Mouse (Mus musculus): ENCODE measurements at regions not wholly inside any gene's neighbourhood (a gene's known extent, or its start where the extent isn't known, plus 50 kb on each side); places are given as distances from the start of the nearest gene placed in this dataset.

DNA sequence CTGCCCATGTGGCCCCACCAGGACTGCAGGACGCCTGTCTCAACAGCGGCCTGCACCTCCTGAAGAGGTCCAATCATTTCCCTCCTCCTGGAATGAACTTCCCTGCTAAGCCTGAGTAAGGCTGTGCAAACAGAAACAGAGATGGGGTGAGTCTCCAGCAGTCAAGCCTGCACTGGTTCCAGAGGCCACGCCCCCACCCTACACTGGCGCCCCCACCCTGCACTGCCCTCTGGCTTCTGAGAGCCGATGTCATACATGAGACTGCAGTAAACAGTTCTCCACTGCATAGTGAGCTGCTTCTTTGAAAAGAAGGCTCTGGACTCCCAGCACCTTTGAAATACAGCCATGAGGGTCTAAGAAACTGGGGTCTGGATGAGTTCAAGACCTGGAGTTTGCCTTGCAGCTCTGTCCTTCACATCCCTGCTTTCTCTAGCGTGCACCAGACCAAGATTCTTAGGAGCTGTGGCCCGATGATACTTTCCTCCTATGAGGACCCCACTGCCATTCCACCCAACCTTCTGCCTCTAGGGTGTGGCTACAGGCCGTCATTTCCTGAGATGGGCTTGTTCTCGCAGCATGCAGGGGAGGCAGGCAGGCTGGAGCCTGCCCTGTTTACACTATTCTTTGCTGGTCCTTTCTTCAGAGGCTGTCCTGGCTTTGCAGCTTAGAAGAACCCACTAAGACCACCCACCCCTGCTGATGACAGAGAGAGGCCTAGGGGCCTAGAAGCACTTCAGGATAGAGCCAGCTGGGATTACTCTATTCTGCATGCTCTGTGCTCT lies 144.0 kb upstream of the Camk1g start:
- 44% methylated on average over 9 of the region's 9 CpGs for WGBS
- no peaks in the 10 kb centered on the region for H3K9me3 ChIP-seq (ENCODE audit: control insufficient read depth, low read length)
- ATAC-seq (ENCODE audit: low FRiP score, low TSS enrichment): no peak
- no peaks in the 10 kb centered on the region for H3K4me1 ChIP-seq (ENCODE audit: control insufficient read depth, insufficient read depth, low read length)
- no peaks in the 10 kb centered on the region for H3K27me3 ChIP-seq (ENCODE audit: control insufficient read depth, insufficient read depth, low read length)
- no peak overlapping the region for H3K4me3 ChIP-seq (replicated peaks; ENCODE audit: low read depth, low read length)
- H3K4me2 ChIP-seq (ENCODE audit: low read length): no peak overlapping the region
- no peak overlapping the region for H3K9ac ChIP-seq (replicated peaks; ENCODE audit: low read length)
- no peak for DNase-seq
- H3K27ac ChIP-seq (replicated peaks; ENCODE audit: low read depth, low read length): no peak overlapping the region
- H3K36me3 ChIP-seq (ENCODE audit: control insufficient read depth, insufficient read depth, low read length): no peaks in the 10 kb centered on the region

- no peaks in the 10 kb centered on the region for H3K9me3 ChIP-seq (ENCODE audit: control insufficient read depth, low read length)
- WGBS: 36% methylated on average over 8 of the region's 8 CpGs
- H3K4me2 ChIP-seq (ENCODE audit: low read length): no peak overlapping the region
- no peak overlapping the region for H3K9ac ChIP-seq (replicated peaks; ENCODE audit: low read length)
- no peak overlapping the region for H3K27ac ChIP-seq (replicated peaks; ENCODE audit: low read depth, low read length)
- no peak overlapping the region for H3K4me3 ChIP-seq (replicated peaks; ENCODE audit: low read depth, low read length)
- H3K4me1 ChIP-seq (ENCODE audit: control insufficient read depth, insufficient read depth, low read length): no peaks in the 10 kb centered on the region
- H3K36me3 ChIP-seq (ENCODE audit: control insufficient read depth, insufficient read depth, low read length): no peaks in the 10 kb centered on the region
- no peaks in the 10 kb centered on the region for H3K27me3 ChIP-seq (ENCODE audit: control insufficient read depth, insufficient read depth, low read length)
- ATAC-seq (ENCODE audit: low FRiP score, low TSS enrichment) (no peak; the same call in 1 of the 2 replicates), DNase-seq (no peak)
Measured at GRCm38 (mm10) chr1:193510066-193510793, 140.1 kb upstream of the Camk1g start.

DNA sequence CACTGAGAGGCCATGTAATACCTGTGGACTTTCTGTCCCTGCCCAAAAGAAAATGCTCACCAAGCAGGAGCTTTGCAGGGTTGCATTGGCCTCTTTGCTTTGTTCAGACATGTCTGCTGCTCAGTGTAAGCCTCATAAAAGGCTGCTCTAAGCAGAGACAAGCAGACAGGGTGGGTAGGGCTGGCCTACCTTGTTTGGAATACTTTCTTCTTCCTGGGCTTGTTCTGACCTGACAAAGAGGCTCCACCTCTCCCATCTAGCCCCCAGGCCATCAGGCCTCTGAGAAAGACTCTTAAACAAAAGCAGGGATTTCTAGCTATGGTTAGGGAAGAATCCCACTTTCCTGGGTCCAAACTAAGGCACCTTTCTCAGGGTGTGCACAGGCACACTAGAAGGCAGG lies 138.2 kb upstream of the Camk1g start:
- Histone ChIP-seq H3K4me3 (replicated peaks; ENCODE audit: low read depth, low read length) (no peak overlapping the region), H3K4me1 (ENCODE audit: control insufficient read depth, insufficient read depth, low read length) (0 out of 2 replicates have a peak, but pooled peaks cover 8% of the 10 kb centered on the region), H3K27ac (replicated peaks; ENCODE audit: low read depth, low read length) (no peak overlapping the region), H3K9me3 (ENCODE audit: control insufficient read depth, low read length) (no peaks in the 10 kb centered on the region), H3K9ac (replicated peaks; ENCODE audit: low read length) (no peak overlapping the region), H3K36me3 (ENCODE audit: control insufficient read depth, insufficient read depth, low read length) (no peaks in the 10 kb centered on the region), H3K4me2 (ENCODE audit: low read length) (no peak overlapping the region), H3K27me3 (ENCODE audit: control insufficient read depth, insufficient read depth, low read length) (no peaks in the 10 kb centered on the region)
- ATAC-seq (ENCODE audit: low FRiP score, low TSS enrichment): no peak
- no peak for DNase-seq

GRCm38 (mm10) chr1:193506991-193507390 lies 136.9 kb upstream of the Camk1g start:
- Histone ChIP-seq H3K4me3 (replicated peaks; ENCODE audit: low read depth, low read length) (no peak overlapping the region), H3K4me2 (ENCODE audit: low read length) (no peak overlapping the region), H3K27ac (replicated peaks; ENCODE audit: low read depth, low read length) (no peak overlapping the region), H3K4me1 (ENCODE audit: control insufficient read depth, insufficient read depth, low read length) (0 out of 2 replicates have a peak, but pooled peaks cover 8% of the 10 kb centered on the region), H3K27me3 (ENCODE audit: control insufficient read depth, insufficient read depth, low read length) (no peaks in the 10 kb centered on the region), H3K9me3 (ENCODE audit: control insufficient read depth, low read length) (no peaks in the 10 kb centered on the region), H3K36me3 (ENCODE audit: control insufficient read depth, insufficient read depth, low read length) (no peaks in the 10 kb centered on the region), H3K9ac (replicated peaks; ENCODE audit: low read length) (no peak overlapping the region)
- WGBS: 75% methylated on average over 3 of the region's 3 CpGs
- no peak for ATAC-seq (ENCODE audit: low FRiP score, low TSS enrichment)
- DNase-seq: no peak

GRCm38 (mm10) chr1:193505381-193505780 lies 135.3 kb upstream of the Camk1g start:
- Histone ChIP-seq H3K27me3 (ENCODE audit: control insufficient read depth, insufficient read depth, low read length) (no peaks in the 10 kb centered on the region), H3K9ac (replicated peaks; ENCODE audit: low read length) (no peak overlapping the region), H3K36me3 (ENCODE audit: control insufficient read depth, insufficient read depth, low read length) (no peaks in the 10 kb centered on the region), H3K27ac (replicated peaks; ENCODE audit: low read depth, low read length) (no peak overlapping the region), H3K9me3 (ENCODE audit: control insufficient read depth, low read length) (no peaks in the 10 kb centered on the region), H3K4me2 (ENCODE audit: low read length) (no peak overlapping the region), H3K4me3 (replicated peaks; ENCODE audit: low read depth, low read length) (no peak overlapping the region), H3K4me1 (ENCODE audit: control insufficient read depth, insufficient read depth, low read length) (0 out of 2 replicates have a peak, but pooled peaks cover 8% of the 10 kb centered on the region)
- DNase-seq (no peak), ATAC-seq (ENCODE audit: low FRiP score, low TSS enrichment) (no peak)
- 44% methylated on average over 3 of the region's 3 CpGs for WGBS

- H3K36me3 ChIP-seq (ENCODE audit: control insufficient read depth, insufficient read depth, low read length): no peaks in the 10 kb centered on the region
- no peak overlapping the region; the same call in 1 of the 2 replicates for H3K27ac ChIP-seq (replicated peaks; ENCODE audit: low read depth, low read length)
- H3K9me3 ChIP-seq (ENCODE audit: control insufficient read depth, low read length): no peaks in the 10 kb centered on the region
- H3K4me2 ChIP-seq (ENCODE audit: low read length): no peak overlapping the region
- ATAC-seq (ENCODE audit: low FRiP score, low TSS enrichment) (no peak), DNase-seq (no peak)
- 0 out of 2 replicates have a peak, but pooled peaks cover 8% of the 10 kb centered on the region for H3K4me1 ChIP-seq (ENCODE audit: control insufficient read depth, insufficient read depth, low read length)
- no peak overlapping the region for H3K9ac ChIP-seq (replicated peaks; ENCODE audit: low read length)
- H3K27me3 ChIP-seq (ENCODE audit: control insufficient read depth, insufficient read depth, low read length): no peaks in the 10 kb centered on the region
- WGBS: 48% methylated on average over 3 of the region's 3 CpGs
- no peak overlapping the region for H3K4me3 ChIP-seq (replicated peaks; ENCODE audit: low read depth, low read length)
Measured at GRCm38 (mm10) chr1:193504611-193505010, 134.5 kb upstream of the Camk1g start.

- DNase-seq (peak; percentile 80), ATAC-seq (ENCODE audit: low FRiP score, low TSS enrichment) (no peak)
- 0 out of 2 replicates have a peak, but pooled peaks cover 8% of the 10 kb centered on the region for H3K4me1 ChIP-seq (ENCODE audit: control insufficient read depth, insufficient read depth, low read length)
- WGBS: 35% methylated on average over 3 of the region's 3 CpGs
- no peak overlapping the region for H3K4me2 ChIP-seq (ENCODE audit: low read length)
- H3K4me3 ChIP-seq (replicated peaks; ENCODE audit: low read depth, low read length): no peak overlapping the region
- H3K27me3 ChIP-seq (ENCODE audit: control insufficient read depth, insufficient read depth, low read length): no peaks in the 10 kb centered on the region
- H3K36me3 ChIP-seq (ENCODE audit: control insufficient read depth, insufficient read depth, low read length): no peaks in the 10 kb centered on the region
- no peak overlapping the region for H3K27ac ChIP-seq (replicated peaks; ENCODE audit: low read depth, low read length)
- no peak overlapping the region for H3K9ac ChIP-seq (replicated peaks; ENCODE audit: low read length)
- no peaks in the 10 kb centered on the region for H3K9me3 ChIP-seq (ENCODE audit: control insufficient read depth, low read length)
Measured at GRCm38 (mm10) chr1:193503624-193504325, 133.7 kb upstream of the Camk1g start.

DNA sequence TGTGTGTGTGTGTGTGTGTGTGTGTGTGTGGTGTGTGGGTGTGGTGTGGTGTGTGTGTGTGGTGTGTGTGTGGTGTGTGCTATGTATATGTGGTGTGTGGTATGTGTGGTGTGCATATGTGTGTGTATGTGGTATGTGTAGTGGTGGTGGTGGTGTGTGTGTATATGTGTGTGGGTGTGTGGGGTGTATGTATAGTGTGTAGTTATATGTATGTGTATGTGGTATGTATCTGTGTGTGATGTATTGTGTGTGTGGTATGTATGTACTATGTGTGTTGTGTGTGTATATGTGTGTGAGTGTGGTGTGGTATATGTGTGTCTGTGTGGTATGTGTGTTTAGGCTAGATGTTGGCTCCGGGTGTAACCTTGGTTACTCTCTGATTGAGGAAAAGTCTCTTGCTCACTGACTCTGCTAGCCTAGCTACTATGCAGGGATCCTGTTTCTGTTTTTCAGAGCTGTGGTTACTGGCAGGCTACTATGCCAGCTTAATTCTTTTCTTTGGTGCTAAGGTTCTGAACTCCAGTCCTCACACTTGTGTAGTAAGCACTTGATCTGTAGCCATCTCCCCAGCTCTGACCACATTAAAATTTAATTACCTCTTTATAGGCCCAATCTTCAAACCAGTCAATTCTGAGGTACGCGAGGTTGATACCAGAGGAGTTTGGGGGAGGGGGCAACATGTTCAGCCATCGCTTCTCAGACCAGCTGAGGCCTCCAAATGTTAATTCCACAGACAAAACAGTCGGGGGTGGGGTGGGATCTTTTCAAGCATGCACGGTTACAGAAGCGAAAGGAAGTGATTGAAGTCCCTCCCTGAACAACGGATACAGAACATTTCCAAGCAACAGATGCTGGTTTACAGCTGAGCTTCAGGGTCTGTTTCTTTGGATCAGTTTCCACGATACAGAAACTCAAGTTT lies 126.4 kb upstream of the Camk1g start:
- Histone ChIP-seq H3K9ac (replicated peaks; ENCODE audit: low read length) (no peak overlapping the region), H3K4me3 (replicated peaks; ENCODE audit: low read depth, low read length) (no peak overlapping the region), H3K36me3 (ENCODE audit: control insufficient read depth, insufficient read depth, low read length) (no peaks in the 10 kb centered on the region), H3K27ac (replicated peaks; ENCODE audit: low read depth, low read length) (no peak overlapping the region), H3K4me2 (ENCODE audit: low read length) (no peak overlapping the region), H3K27me3 (ENCODE audit: control insufficient read depth, insufficient read depth, low read length) (no peaks in the 10 kb centered on the region), H3K9me3 (ENCODE audit: control insufficient read depth, low read length) (no peaks in the 10 kb centered on the region), H3K4me1 (ENCODE audit: control insufficient read depth, insufficient read depth, low read length) (peaks cover 9% of the 10 kb centered on the region; the same call in 1 of the 2 replicates)
- 25% methylated on average over 9 of the region's 9 CpGs for WGBS
- ATAC-seq (ENCODE audit: low FRiP score, low TSS enrichment): no peak
- peak; percentile 47 for DNase-seq
